Mouse (Mus musculus): ENCODE data around the gene Pnpla8.
"Not testable (repeated sequence)": the region's sequence is repeated elsewhere in the genome, so short reads cannot be mapped to it uniquely, and the experiment has no call there.

Gene Pnpla8

DNA sequence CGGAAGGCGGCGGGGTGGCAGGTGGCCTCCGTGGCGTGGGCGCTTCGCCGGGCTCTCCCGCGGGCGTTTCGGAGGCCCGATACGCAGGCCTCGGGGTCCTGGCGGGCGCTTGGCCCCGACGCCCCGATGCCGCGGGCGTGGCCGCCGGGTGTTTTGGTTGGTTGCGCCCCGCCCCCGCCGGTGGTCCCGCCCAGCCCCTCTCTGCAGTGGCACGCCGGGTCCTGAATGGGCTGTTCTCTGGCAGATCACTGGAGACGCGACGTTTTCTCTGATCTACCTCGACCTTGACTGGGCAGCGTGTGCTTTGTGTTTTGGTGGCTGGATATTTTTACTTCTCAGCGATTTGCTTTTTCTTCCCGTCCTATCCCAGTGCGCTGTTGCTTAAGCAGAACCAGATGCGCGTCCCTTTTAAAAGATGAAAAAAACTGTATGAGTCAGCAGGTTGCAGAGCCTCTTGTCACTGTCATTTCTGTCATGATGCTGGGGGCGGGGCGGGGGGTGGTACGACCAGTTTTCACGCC, 48.2 kb downstream of the Pnpla8 start:
- DNase-seq (ENCODE audit: low spot score): peak; percentile 74

DNA sequence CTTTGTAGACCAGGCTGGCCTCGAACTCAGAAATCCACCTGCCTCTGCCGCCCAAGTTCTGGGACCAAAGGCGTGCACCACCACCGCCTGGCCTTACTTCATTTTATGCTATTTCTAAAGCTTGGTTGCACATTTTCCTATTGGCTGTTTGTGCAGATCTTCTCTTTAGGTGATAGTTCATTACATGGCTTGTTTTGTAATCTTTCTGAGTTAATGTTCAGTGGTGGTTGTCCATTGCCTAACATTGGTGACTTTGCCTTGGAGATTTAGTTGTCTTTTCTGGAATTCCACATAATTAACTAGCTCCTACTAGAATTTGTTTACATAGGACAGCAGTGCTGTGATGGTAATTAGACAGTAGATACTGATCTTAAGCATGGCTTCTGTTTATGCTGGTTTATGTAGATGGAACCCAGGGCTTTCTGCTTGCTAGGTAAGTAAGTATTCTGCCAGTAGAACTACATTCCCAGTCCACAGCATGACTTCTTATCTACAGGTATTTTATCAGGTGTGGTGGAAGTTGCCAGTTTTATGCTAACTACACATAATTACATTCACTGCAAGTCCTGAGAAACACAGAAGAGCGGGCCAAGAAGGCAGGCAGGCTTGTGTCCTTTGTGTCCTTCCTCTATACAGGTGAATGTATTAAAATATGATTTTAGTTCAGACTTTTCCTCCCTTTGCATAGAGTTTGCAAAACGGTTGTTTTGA, 53.1 kb downstream of the Pnpla8 start:
- DNase-seq (ENCODE audit: low spot score): no peak

DNA sequence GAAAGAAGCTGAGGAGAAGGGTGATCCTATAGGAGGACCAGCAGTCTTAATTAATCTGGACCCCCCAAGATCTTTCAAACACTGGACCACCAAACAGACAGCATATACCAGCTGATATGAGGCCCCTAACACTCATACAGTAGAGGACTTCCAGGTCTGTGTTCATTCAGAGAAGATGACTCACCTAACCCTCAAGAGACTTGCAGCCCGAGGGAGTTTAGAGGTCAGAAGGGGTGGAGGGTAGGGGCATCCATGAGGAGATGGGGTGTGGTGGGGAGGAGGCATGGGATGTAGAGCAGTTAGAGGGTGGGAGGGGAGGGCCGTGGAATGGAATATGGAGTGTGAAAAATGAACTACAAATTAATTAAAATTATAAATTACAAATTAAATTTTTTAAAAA, 59.0 kb downstream of the Pnpla8 start:
- DNase-seq (ENCODE audit: low spot score): not testable (repeated sequence)

DNA sequence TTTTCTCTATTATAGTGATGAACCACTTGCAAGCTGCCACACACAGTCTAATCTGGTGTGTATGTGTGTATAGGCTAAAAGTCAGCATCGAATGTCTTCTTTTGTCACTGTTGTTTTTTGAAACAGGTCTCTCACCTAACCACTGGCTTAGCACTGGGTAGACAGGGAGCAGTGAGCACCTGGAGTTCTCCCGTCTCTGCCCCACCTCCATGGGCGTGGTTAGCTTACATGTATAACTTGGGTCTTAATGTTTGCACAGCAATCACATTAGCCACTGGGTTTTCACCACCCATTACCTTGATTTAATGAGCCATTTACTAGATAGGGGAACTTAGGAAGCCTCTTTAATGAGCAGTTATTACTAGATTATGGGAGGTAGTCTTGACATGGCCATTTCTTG, 60.4 kb downstream of the Pnpla8 start:
- no peak for DNase-seq (ENCODE audit: low spot score)

DNA sequence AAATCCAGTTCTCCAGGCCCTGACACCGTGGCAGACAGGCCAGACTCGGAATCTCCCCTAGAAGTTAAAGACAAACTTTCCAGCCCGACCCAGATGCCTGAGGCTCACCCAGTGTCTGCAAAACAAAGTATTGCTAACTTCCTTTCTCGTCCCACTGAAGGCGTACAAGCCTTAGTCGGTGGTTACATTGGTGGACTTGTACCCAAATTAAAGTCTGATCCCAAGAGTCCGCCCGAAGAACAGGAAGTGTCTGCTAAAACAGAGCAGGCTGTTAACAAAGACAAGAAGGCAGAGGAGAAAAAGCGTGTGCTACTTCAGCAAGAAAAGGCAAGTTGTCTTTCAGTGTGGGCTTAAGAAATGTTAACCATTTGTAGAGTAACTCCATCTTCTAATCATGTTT, 62.2 kb downstream of the Pnpla8 start:
- peak; percentile 29 for DNase-seq (ENCODE audit: low spot score)

DNA sequence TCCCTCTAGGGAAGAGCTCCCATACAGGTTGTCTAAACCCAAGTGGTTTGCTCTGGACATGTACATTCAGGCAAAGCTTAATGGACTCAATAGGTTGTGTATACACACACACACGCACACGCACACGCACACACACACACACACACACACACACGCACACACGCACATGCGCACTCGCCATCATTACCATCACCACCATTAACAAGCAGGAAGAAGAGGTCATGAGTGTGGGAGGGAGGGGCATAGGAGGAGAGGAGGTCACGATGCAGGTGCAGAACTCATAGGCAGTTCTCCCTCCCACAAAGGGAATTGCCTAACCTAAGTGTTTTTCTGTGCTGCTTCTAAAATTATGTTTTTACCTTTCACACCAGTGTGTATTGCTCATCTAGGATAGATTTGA, 65.8 kb downstream of the Pnpla8 start:
- DNase-seq (ENCODE audit: low spot score): no peak

DNA sequence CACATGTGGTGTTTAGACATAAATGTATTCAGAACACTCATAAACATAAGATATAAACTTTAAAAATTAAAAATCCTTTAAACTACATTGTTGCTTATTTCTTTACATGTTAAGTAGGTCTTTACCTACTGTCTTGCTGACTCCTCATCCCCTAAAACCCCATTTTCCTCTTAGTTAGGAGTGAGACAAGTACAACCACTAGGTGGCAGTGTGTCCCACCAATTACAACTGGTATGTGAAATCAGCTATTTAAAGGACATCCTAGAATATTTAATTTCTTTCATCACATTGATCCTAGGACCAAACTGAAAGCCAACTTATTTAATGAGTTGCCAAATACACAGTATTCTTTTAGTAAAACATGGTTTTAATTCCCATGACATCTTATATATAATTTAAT, 71.1 kb downstream of the Pnpla8 start:
- DNase-seq (ENCODE audit: low spot score): peak; percentile 61

DNA sequence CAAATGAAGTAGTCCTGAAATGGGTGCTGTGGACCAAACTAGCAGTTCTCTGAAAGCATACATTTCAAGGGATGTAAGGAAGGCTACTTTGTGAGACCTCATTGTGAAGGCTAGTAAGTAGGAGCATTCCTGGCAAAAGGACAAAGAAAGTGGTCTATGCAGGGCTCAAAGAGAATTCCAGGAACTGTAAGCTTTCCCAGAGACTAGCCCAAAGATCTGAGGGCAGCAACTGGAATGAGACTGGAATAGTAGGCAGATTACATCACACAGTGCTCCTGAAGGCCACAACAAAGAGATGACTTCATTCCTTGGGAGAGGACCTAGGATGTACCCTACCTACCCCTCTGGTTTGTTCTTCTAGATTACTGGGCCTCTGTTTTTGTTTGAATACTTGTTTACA, 79.6 kb downstream of the Pnpla8 start:
- no peak for DNase-seq (ENCODE audit: low spot score)

DNA sequence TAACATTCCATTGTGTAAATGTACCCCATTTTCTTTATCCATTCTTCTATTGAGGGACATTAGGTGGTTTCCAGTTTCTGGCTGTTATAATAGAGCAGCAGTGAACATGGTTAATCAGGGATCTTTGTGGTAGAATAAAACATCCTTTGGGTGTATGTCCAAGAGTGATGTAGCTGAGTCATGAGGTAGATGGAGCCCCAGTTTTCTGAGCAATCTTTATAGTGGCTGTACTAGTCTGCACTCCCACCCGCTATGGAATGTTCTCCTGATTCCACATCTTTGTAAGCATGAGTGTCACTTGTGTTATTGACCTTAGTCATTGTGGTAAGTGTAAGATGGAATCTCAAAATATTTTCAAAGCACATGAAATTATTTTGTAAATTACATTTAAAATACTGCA, 82.8 kb downstream of the Pnpla8 start:
- no peak for DNase-seq (ENCODE audit: low spot score)

DNA sequence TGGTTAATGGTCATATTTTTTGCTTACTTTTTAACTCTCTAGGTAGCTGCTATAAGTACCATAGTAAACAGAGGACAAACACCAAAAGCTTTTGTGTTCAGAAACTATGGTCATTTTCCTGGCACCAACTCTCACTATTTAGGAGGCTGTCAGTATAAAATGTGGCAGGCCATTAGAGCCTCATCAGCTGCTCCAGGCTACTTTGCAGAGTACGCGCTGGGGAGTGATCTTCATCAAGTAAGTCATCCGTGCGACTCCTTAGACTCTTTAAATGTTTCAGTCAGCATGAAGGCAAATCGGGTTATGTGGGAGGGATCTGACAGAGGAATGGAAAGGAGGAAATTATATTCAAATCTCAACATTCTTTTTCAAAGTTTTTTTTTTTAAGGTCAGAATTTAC, 83.7 kb downstream of the Pnpla8 start:
- DNase-seq (ENCODE audit: low spot score): no peak

DNA sequence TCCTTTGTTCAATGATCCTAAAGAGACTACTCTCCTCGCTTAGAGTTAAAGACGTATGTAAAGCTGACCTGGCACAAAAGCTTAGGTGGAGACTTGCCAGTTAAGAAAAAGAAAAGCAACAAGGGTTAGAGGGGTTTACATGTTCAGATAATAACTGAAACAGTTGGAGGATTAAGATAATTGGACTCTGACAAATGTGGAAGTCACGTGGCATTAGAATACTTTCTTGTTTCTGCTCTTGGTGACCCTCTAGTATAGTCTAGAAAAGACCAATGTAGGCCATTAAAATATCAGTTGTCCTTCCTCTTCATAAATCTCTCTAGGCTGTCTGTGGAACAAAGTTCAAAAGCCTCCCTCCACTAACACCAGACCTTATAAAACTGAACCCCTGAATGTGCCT, 87.1 kb downstream of the Pnpla8 start:
- no peak for DNase-seq (ENCODE audit: low spot score)

DNA sequence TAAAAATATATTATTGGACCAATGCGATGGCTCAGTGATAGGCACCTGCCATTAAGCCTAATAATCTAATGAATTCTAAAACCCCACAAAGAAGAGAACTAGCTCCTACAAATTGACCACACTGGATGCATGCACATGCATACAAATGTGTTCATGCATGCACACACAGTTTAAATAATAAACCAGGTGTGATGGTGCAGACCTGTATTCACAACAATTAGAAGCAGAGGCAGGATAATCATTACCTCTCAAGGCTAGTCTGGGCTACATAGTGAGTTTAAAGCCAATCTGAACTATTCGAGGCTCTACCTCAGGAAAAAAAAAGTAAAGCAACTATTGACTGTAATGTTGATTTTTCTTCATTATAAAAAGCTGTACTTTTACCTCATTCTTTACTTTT, 94.0 kb downstream of the Pnpla8 start:
- no peak for DNase-seq (ENCODE audit: low spot score)

DNA sequence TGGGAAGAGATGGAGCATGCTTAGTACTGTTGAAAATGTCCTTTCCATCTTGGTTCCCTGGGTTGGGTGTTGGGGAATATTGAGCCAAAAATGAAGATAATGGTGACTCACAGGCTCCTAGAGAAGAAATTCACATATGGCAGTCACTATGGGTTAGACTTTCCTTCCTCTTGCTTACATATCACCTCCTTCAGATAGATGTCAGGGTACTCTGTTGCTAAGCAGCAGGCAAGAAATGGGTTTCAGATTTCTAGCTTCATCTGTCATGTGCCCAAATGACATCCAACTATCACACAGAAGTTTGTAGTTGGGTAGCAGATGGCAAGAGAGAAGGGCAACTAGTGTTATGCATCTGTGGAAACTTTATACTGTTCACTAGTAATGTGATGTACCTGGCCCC, 103.9 kb downstream of the Pnpla8 start:
- no peak for DNase-seq (ENCODE audit: low spot score)

DNA sequence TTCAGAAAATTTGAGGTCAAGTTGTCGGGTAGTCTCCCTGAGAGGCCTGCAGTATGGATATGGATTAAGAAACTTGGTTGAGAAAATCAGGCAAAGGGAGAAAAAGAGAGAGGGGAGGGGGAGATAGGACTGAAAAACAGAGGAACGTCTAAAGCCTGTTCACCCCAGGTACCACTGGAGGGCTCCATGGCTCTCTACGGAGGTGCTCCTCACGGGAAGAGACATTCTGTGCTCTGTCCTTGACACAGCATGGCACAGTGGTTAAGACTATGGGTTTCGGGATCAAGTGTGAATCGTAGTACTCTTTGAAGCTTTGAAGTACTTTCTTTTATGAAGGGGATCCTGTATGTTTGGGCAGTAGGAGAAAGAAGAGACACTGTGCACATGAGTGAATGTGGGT, 106.3 kb downstream of the Pnpla8 start:
- no peak for DNase-seq (ENCODE audit: low spot score)

DNA sequence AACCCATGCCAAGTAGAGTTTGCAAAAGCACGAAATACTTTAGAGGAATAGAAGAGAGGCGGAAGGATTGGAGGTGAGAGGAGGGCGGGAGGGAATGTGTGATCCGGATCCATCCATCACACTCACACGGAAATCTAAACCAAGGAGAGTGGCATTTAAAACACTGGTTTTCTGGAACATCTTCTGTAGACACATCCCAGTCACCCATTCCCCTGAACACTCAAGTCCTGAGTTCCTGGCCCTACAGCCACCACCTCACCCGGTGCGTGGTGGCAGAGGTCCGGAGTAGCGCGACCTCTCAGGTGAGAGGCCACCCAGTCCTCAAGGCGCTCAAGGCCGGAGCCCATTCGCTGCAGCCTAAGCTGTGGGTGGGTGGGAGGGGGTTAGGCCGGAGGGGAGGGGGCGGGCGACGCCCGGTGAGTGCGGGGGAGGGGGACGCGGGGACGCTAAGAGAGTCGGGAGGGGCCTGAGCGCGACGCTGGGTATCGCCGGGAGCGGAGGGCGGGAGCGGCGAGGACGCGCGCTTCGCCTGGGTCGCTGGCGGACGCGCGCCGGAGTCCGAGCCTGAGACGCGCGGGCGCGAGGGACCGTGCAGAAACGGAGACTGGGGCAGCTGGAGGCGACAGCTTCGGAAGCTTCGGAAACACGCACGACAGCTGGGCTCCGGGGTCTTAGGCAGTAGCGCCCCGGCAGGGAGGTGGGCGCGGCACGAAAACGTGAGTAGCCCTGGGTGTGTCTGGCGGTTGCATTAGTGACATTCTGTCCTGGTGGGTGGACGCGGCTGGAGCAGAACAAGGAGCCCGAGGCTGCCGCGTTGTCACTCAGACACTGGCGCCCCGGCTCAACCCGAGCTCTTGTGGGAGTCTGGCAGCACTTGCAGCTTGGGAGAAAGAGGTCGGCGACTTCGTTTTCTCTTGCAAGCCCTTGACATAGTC, 107.5 kb downstream of the Pnpla8 start, which contains the start of gene Nrcam:
TSS of gene Nrcam (plus strand) at position 505 of the 935 bp plus-strand sequence.
- DNase-seq (ENCODE audit: low spot score): no peak

DNA sequence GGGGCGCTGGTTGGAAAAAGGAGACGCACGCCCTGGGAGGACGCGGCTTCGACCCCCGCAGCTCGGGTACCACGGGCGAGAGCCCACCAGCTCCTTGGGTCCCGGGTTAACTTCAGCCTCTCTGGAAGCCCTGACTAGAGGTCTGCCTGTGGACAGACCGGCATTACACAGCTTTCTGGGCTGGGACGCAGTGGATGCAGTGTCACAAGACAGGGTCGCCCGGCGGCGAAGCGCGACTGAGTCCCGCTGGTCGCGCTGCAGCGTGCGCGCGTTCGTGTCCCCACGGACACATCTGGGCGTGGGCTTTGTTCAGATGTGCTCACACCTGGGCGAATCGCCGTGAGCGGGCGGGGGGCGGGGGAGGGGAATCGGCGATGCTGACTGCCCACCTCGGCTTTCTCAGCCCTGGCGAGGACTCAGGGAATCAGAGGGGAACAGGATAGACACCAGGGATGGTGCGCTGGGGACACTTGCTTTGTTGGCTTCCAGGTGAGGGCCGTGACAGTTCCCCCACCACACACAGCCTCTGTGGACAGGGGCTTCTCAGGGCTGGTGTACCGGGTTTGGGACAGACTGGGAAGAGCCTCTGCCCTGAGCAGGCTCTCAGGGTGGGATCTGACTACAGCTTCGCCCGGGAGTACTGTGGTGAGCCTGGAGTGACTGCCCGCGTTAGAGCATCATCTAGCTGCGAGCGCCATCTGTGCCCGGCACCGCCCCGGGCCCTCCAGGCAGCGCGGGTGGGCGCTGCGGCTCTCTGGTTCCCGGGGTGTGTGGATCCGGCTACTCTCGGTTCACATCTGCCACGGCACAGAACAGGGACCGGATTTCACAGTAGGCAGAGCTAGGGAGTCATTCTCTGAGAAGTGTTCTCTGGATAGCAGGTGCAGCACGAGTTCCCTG, 108.4 kb downstream of the Pnpla8 start:
- DNase-seq (ENCODE audit: low spot score): no peak

DNA sequence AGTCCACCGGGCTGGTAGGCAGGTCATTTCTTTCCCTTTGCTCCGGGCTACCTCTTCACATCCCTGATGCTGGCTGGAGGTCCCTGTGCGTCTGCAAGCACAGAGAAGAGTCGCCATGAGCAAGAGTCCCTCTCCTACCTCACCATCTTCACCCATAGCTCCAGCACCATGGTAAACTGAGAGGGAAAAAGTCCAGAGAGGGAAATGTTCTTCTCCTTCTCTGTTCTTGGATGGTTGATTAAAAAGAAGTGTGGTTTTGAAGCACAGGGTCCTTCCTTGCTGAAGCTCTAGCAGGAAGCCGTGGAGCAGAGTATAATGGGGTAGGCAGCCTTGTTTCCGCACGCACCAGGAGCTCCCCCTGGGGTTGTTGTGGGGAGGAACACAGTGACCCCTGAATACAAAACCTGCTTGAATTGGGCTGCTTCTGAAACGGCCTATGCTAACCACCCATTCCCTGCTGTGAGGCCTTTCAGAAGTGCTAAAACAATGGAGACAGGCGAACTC, 109.1 kb downstream of the Pnpla8 start:
- DNase-seq (ENCODE audit: low spot score): no peak

DNA sequence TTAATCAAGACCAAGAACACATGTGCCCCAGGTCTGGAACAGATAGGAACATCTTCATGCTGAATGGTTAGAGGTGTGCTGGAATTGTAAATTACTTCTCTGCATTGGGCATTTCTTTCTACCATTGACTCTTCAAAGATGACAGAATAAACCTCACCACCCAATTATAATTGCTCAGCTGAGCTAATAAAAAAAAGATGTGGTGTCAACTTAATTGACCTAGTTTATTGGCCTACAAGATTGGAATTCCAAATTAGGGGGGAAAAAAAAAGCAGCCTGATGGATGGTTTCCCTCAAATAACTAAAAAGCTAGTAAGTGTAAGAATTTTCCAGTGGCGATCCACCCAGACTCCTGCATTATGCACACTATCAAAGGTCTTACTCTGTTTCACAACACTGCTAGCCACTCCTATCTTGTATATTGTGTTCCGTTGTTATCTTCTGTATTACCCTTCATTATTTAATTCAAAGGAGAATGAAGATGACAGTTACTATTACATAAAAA, 116.0 kb downstream of the Pnpla8 start:
- DNase-seq (ENCODE audit: low spot score): no peak

DNA sequence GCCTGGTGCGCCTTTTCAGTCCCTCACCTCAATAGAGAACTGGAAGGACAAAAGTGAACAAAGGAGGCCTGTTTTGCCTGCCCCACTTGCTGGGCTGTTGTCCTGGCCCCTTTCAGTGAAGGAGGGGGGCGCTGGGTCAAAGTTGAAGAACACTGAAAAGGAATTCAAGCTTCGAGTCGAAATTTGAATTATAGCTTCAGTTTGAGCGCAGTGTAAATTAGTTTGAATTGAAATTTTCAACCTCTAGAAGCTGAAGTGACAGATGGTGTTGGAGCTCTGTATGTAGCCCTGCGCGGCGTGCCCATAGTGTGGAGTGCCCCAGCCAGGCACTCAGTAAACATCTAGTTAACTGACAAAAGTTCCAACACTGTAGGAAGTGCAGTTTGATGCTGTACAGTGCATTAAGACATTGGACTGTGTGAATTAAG, 117.0 kb downstream of the Pnpla8 start:
- DNase-seq (ENCODE audit: low spot score): no peak

DNA sequence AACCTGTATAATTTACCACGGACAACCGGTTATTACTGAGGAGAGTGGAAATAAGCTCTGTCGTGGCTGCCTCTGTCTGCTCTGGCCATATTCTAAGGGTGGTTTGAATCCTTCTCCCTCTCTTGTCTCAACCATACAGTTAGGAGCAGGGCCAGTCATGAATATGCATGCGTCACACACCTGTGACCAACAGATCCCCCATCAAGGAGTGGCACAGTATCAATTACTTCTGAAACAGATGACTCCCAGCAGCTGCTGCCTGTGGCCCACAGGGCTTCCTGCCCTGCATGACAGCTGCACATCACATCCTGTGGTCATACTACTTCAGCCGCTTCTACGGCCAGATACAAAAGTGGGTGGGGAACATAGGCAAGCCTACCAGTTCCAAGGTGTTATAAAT, 122.9 kb downstream of the Pnpla8 start:
- DNase-seq (ENCODE audit: low spot score): no peak

DNA sequence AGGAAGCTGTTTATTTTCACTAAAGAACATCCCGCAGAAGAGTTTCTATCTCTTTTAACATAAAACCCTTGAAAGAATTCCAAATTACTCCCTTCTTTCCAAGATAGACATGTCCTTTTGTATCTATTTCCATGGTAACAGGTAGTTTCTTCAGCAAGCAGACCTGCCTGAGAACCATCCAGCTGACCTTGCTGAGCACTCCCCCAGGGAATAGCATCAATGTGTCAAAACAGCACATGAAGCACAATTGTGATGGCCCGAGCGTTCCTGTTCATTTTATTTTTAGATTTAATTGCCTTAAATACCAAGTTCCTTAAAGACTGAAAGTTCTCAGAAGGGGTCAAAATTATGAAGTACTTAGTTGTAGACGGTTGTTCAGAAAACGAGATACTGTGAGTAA, 124.1 kb downstream of the Pnpla8 start:
- DNase-seq (ENCODE audit: low spot score): no peak

DNA sequence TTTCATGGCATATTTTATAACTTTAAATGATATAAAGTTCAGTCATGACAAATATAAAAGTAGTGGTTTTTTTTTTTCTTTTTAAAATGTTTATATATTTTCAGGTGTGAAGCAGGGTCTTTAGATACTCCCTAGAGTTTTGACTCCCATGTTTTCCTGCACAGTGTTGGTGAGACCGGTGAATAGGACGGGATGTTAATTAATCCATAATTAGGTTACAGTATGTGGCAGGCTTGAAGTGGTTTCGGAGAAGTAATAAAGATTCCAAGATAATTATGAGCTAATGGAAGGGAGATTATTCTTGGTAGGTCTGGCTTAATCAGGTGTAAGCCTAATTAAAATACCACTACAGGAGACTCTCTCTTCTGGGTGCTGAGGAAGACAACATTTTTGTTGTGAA, 125.0 kb downstream of the Pnpla8 start:
- no peak for DNase-seq (ENCODE audit: low spot score)

All from lung, postnatal 25 days (tissue).